Mouse (Mus musculus) liver, postnatal 0 days (tissue): ENCODE data around the gene Sema5a.

Experiments
- CTCF ChIP-seq: sonication (generic); IDR thresholded peaks from 2 replicates; pipeline ENCODE4 v1.5.1; 2016; ENCODE audit warnings: antibody characterized with exemption, low read depth
- EP300 ChIP-seq: IDR thresholded peaks from 2 replicates; pipeline ENCODE4 v1.6.1; 2016; ENCODE audit warnings: antibody characterized with exemption, low read depth, mild to moderate bottlenecking

DNA sequence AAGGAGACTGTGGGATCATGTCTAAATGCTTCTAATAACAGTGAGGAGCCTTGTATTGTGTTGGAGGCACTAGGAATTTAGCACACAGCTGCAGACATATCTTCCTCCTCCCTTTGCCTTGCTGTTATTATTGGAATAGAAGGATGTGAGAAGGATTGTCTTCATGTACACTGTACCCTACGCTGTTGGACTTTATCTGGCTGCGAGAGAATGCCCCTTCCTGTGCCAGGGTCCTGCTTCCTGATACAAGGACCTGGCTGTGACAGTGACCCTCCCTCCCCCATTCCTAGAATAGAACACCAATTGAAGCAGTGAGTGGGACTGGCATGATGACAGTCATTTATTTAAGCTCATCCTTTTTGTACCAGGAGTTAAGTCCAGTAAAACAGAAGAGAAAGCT lies 261.3 kb downstream of the Sema5a start:
- TF ChIP-seq CTCF = no peak
- no peak for TF ChIP-seq EP300
